8 mouse cellular contexts compared by ENCODE assay signal in genomic region chr5:142844467-142844866, GRCm38 (mm10). TPM values are rescaled to one million over a fixed set of nuclear protein-coding genes. Genes with fewer than 3 reads are reported as not detected.
DNase-seq lines count a peak whose midpoint lies in the region; ATAC-seq and TF ChIP-seq lines count a peak whose summit lies in the region.

No protein-coding gene starts in this region.

- no peak overlapping the region for H3K27ac ChIP-seq in kidney, embryonic 16.5 days (ENCODE audit: low read length)
- H3K27ac ChIP-seq in ES-Bruce4 (ENCODE audit: insufficient read depth, low read length): no peak overlapping the region
- no peak overlapping the region for H3K27ac ChIP-seq in bone marrow, adult 2 months (ENCODE audit: control insufficient read depth, insufficient read depth, low read depth, low read length, poor library complexity)

- 62% methylated on average over 8 of the region's 8 CpGs for WGBS in kidney, embryonic 16.5 days
- 54% methylated on average over 8 of the region's 8 CpGs for WGBS in bone marrow, adult 2 months

- peak; percentile 34 for DNase-seq in kidney, postnatal 10 days
- no peak for DNase-seq in gastrocnemius, postnatal 25 days
- DNase-seq in layer of hippocampus, adult 9-11 months: no peak
- no peak for DNase-seq in natural killer cell, adult 2 months (ENCODE audit: low spot score in 2 of 2)

- no peaks in the 10 kb centered on the region for H3K9me3 ChIP-seq in kidney, embryonic 16.5 days (ENCODE audit: low read length)
- no peaks in the 10 kb centered on the region for H3K9me3 ChIP-seq in ES-Bruce4 (replicated peaks; ENCODE audit: control insufficient read depth, insufficient read depth, low read length, poor library complexity, severe bottlenecking)

- H3K9ac ChIP-seq in kidney, embryonic 16.5 days (replicated peaks; ENCODE audit: low read length): no peak overlapping the region
- no peak overlapping the region for H3K9ac ChIP-seq in ES-Bruce4 (ENCODE audit: low read depth, poor library complexity, severe bottlenecking)

- H3K36me3 ChIP-seq in kidney, embryonic 16.5 days (ENCODE audit: insufficient read depth, low read length): no peaks in the 10 kb centered on the region
- no peaks in the 10 kb centered on the region for H3K36me3 ChIP-seq in ES-Bruce4 (ENCODE audit: control insufficient read depth, insufficient read depth, low read length, poor library complexity, severe bottlenecking)

- TF ChIP-seq POLR2A in ES-Bruce4 (IDR thresholded peaks at IDR 0.05; ENCODE audit: insufficient read depth, low read length): no peak
- no peak for TF ChIP-seq POLR2A in bone marrow, adult 2 months (IDR thresholded peaks at IDR 0.05; ENCODE audit: borderline replicate concordance, control insufficient read depth, low read depth, low read length)

- 0 out of 2 replicates have a peak, but pooled peaks cover 3% of the 10 kb centered on the region for H3K4me1 ChIP-seq in kidney, embryonic 16.5 days (ENCODE audit: insufficient read depth, low read length)
- peaks cover 8% of the 10 kb centered on the region for H3K4me1 ChIP-seq in ES-Bruce4 (ENCODE audit: control insufficient read depth, insufficient read depth, low read length)
- H3K4me1 ChIP-seq in bone marrow, adult 2 months (ENCODE audit: control insufficient read depth, insufficient read depth, low read length): no peaks in the 10 kb centered on the region

- H3K4me2 ChIP-seq in kidney, embryonic 16.5 days (replicated peaks; ENCODE audit: low read depth, low read length): no peak overlapping the region

- TF ChIP-seq CTCF in ES-Bruce4 (IDR thresholded peaks at IDR 0.05; ENCODE audit: low read depth, low read length): peak; percentile 84
- TF ChIP-seq CTCF in bone marrow, adult 2 months (IDR thresholded peaks at IDR 0.05; ENCODE audit: control insufficient read depth, insufficient read depth, low read length): peak; percentile 59

- no peaks in the 10 kb centered on the region for H3K27me3 ChIP-seq in kidney, embryonic 16.5 days (ENCODE audit: insufficient read depth, low read length)
- H3K27me3 ChIP-seq in ES-Bruce4 (ENCODE audit: control insufficient read depth, insufficient read depth, low read length, poor library complexity, severe bottlenecking): no peaks in the 10 kb centered on the region

- no peak for TF ChIP-seq EP300 in ES-Bruce4 (IDR thresholded peaks at IDR 0.05; ENCODE audit: insufficient read depth, low read depth, low read length)

- H3K4me3 ChIP-seq in kidney, embryonic 16.5 days (ENCODE audit: low read length): no peak overlapping the region
- no peak overlapping the region for H3K4me3 ChIP-seq in ES-Bruce4 (ENCODE audit: low read depth, low read length)
- H3K4me3 ChIP-seq in bone marrow, adult 2 months (replicated peaks; ENCODE audit: control insufficient read depth, low read depth, low read length): no peak overlapping the region

- ATAC-seq in kidney, embryonic 16.5 days (ENCODE audit: low FRiP score, low TSS enrichment): no peak
- ATAC-seq in megakaryocyte, adult 5-6 weeks (ENCODE audit: poor library complexity, severe bottlenecking): peak; percentile 52; the same call in 1 of the 2 replicates

RNA-seq across cellular contexts. Expression of gene Tnrc18, which starts 27.0 kb away (rescaled TPM):
- polyA plus RNA-seq in kidney, embryonic 16.5 days (2015; fragmentation: Nextera tagmentation; extraction: Ambion mirVana): 18.2 and 20.6 TPM in 2 replicates
- 13.9 and 20.2 TPM in 2 replicates for polyA plus RNA-seq in ES-Bruce4 (2011; ENCODE audit: insufficient read depth, insufficient read length, low read depth, missing spikeins)
- 24.3 and 57.5 TPM in 2 replicates for polyA plus RNA-seq in bone marrow, adult 2 months (2011; ENCODE audit: insufficient read depth, insufficient read length, low replicate concordance, missing spikeins)
- 28.2 and 38.6 TPM in 2 replicates for total RNA-seq in megakaryocyte, adult 5-6 weeks (2015)
- total RNA-seq in megakaryocyte, adult 5-6 weeks (2017): 20.0 and 20.4 TPM in 2 replicates
- 10 to 100 TPM; 25.2 to 31.6 TPM for total RNA-seq in gastrocnemius, postnatal 25 days (2021)

RNA-seq across cellular contexts. Expression of gene Fbxl18, which starts 50.8 kb away (rescaled TPM):
- 14.0 and 17.2 TPM in 2 replicates for polyA plus RNA-seq in kidney, embryonic 16.5 days (2015; fragmentation: Nextera tagmentation; extraction: Ambion mirVana)
- 19.3 and 21.2 TPM in 2 replicates for polyA plus RNA-seq in ES-Bruce4 (2011; ENCODE audit: insufficient read depth, insufficient read length, low read depth, missing spikeins)
- polyA plus RNA-seq in bone marrow, adult 2 months (2011; ENCODE audit: insufficient read depth, insufficient read length, low replicate concordance, missing spikeins): 4.6 and 10.8 TPM in 2 replicates
- total RNA-seq in megakaryocyte, adult 5-6 weeks (2015): 1.7 and 3.0 TPM in 2 replicates
- total RNA-seq in megakaryocyte, adult 5-6 weeks (2017): 2.6 and 2.7 TPM in 2 replicates
- total RNA-seq in gastrocnemius, postnatal 25 days (2021): 1 to 10 TPM; 5.6 to 6.8 TPM
